Mouse (Mus musculus) forebrain, embryonic 13.5 days (tissue): ENCODE data around the gene Daglb. TPM values are rescaled to one million over a fixed set of nuclear protein-coding genes. Genes with fewer than 3 reads are reported as not detected.

ENCODE experiments used
- ATAC-seq: fragments of 200-750 bp; cut with Nextera tagmentation; 2 replicates; pipeline ENCODE4 v1.8.0; 2017
- H3K27ac ChIP-seq: fragments of 300-500 bp; sonication (generic); 2 replicates; pipeline ENCODE4 v1.5.1; 2015; ENCODE audit warnings: inconsistent platforms, mild to moderate bottlenecking, moderate library complexity
- H3K27me3 ChIP-seq: fragments of 300-500 bp; sonication (generic); 2 replicates; pipeline ENCODE4 v1.6.1; 2015; ENCODE audit warnings: mild to moderate bottlenecking, inconsistent platforms
- H3K36me3 ChIP-seq: fragments of 300-500 bp; sonication (generic); 2 replicates; pipeline ENCODE4 v1.6.1; 2015; ENCODE audit warnings: mild to moderate bottlenecking, inconsistent platforms; ENCODE audit not compliant: poor library complexity, severe bottlenecking
- H3K4me1 ChIP-seq: fragments of 300-500 bp; sonication (generic); 2 replicates; pipeline ENCODE4 v1.6.1; 2015; ENCODE audit warnings: inconsistent platforms
- H3K4me2 ChIP-seq: fragments of 300-500 bp; sonication (generic); 2 replicates; pipeline ENCODE4 v1.6.1; 2015; ENCODE audit warnings: inconsistent platforms, mild to moderate bottlenecking, moderate library complexity
- H3K4me3 ChIP-seq: fragments of 300-500 bp; sonication (generic); 2 replicates; pipeline ENCODE4 v1.5.1; 2015; ENCODE audit warnings: mild to moderate bottlenecking, inconsistent platforms
- H3K9ac ChIP-seq: fragments of 300-500 bp; sonication (generic); 2 replicates; pipeline ENCODE4 v1.6.1; 2015; ENCODE audit warnings: mild to moderate bottlenecking, inconsistent platforms
- H3K9me3 ChIP-seq: fragments of 300-500 bp; sonication (generic); replicated peaks from 2 replicates; pipeline ENCODE4 v1.6.1; 2016; ENCODE audit warnings: inconsistent platforms
- WGBS: fragments of 180-500 bp; shearing (Covaris S2); methylation state at CpG from one replicate; pipeline ENCODE4 v1.1.7; 2015; 5-methylcytosine and 5-hydroxymethylcytosine counted together
- polyA plus RNA-seq: library from polyadenylated mRNA; unstranded; fragments of >200 nt; fragmentation: Nextera tagmentation; extraction: Ambion mirVana; gene quantifications from 2 replicates; pipeline ENCODE4 v1.2.1, GENCODE M21; 2015

The Daglb gene
- polyA plus RNA-seq, 1 experiment from 2014 or later: 13.6 TPM

GRCm38 (mm10) chr5:143555233-143555632 is 90.8 kb downstream of the Daglb start:
- 65% methylated on average over 6 of the region's 6 CpGs for WGBS
- no peak for ATAC-seq
- Histone ChIP-seq H3K4me3 (no peak overlapping the region), H3K27me3 (no peaks in the 10 kb centered on the region), H3K4me2 (no peak overlapping the region), H3K4me1 (peaks cover 22% of the 10 kb centered on the region), H3K9ac (no peak overlapping the region), H3K27ac (no peak overlapping the region), H3K9me3 (no peaks in the 10 kb centered on the region), H3K36me3 (peaks cover 25% of the 10 kb centered on the region; the same call in 1 of the 2 replicates)

Other genes starting within 250 kb of the Daglb start
- gene Spdye4a, start 237.7 kb upstream of the Daglb start, polyA plus RNA-seq: not detected in 2 replicates
- gene Zfp12, start 229.4 kb upstream of the Daglb start, polyA plus RNA-seq: 22.7 and 23.5 TPM in 2 replicates
- 5.8 and 6.1 TPM in 2 replicates for gene Zfp316, start 194.6 kb upstream of the Daglb start, polyA plus RNA-seq
- not detected in 2 replicates for gene Zfp853, start 171.0 kb upstream of the Daglb start, polyA plus RNA-seq
- 50.0 and 51.5 TPM in 2 replicates for gene E130309D02Rik, start 149.2 kb upstream of the Daglb start, polyA plus RNA-seq
- 68.4 and 78.9 TPM in 2 replicates for gene Zdhhc4, start 135.3 kb upstream of the Daglb start, polyA plus RNA-seq
- 0.15 and 0.23 TPM in 2 replicates for gene Grid2ip, start 107.2 kb upstream of the Daglb start, polyA plus RNA-seq
- 146 and 148 TPM in 2 replicates for gene Kdelr2, start 60.7 kb upstream of the Daglb start, polyA plus RNA-seq
- 322 and 336 TPM in 2 replicates for gene Rac1, start 63.5 kb downstream of the Daglb start, polyA plus RNA-seq
- gene Cyth3, start 157.9 kb downstream of the Daglb start, polyA plus RNA-seq: 24.0 and 26.4 TPM in 2 replicates